Mouse (Mus musculus) C2C12 (cell line): Measurements from ENCODE around the gene Gpc5.

ENCODE experiments used
- CEBPB ChIP-seq: IDR thresholded peaks from one replicate; pipeline ENCODE4 v1.6.1; 2011; ENCODE audit warnings: low read depth, mild to moderate bottlenecking, control low read depth, moderate library complexity
- CTCF ChIP-seq: IDR thresholded peaks from one replicate; pipeline ENCODE4 v1.5.1; 2011; ENCODE audit not compliant: control insufficient read depth, insufficient read depth, insufficient read length
- FOSL1 ChIP-seq: IDR thresholded peaks from one replicate; pipeline ENCODE4 v1.8.0; 2011; ENCODE audit warnings: mild to moderate bottlenecking, low read length; ENCODE audit not compliant: poor library complexity, insufficient read depth, severe bottlenecking
- MAX ChIP-seq: IDR thresholded peaks from one replicate; pipeline ENCODE4 v1.6.1; 2011; ENCODE audit warnings: mild to moderate bottlenecking, control low read depth
- MYOG ChIP-seq: IDR thresholded peaks from one replicate; pipeline ENCODE4 v1.6.1; 2011; ENCODE audit not compliant: control insufficient read depth, insufficient read length; ENCODE audit errors: extremely low read depth
- USF1 ChIP-seq: IDR thresholded peaks from one replicate; pipeline ENCODE4 v1.6.1; 2011; ENCODE audit warnings: low read depth, mild to moderate bottlenecking, control low read depth, moderate library complexity

DNA sequence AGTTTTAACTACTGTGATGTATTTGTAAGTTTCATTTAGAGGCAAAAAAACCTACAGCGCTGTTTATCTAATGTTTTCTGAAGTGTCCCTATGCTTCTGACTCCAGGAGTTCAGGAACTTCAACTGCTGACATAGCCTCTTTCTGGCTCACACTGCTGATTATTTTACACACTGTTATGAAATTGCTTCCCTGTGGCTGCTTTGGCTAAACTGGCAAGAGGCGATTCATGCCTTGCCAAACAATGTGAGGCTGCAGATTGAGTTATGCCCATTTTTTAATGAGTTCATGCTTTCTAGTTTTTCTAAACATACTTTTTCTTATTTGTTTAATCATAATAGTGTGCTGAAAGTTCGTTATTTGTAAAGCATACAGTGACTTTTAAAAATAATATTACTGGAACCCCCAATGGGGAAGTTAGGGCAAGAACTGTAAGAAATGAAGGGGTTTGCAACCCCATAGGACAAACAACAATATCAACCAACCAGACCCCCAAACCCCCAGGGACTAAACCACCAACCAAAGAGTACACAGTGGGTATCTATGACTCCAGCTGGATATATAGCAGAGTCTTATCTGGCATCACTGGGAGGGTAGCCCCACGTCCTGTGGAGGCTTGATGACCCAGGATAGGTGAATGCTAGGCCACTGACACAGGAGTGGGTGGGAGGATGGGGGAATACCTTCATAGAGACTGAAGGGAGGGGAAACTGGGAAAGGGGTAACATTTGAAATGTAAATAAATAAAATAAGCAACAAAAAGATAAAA lies 454.7 kb downstream of the Gpc5 start:
- TF ChIP-seq CTCF (no peak), CEBPB (no peak), USF1 (no peak), MAX (no peak), FOSL1 (no peak), MYOG (no peak)
